Mouse (Mus musculus) olfactory bulb, adult 2 months (tissue): Measurements from ENCODE around the gene Impg1.

Experiments used
- CTCF ChIP-seq: fragments of 200-500 bp; IDR thresholded peaks from 2 replicates; pipeline ENCODE4 v1.5.1; 2012; ENCODE audit warnings: low read depth, mild to moderate bottlenecking, low read length, moderate library complexity; ENCODE audit not compliant: insufficient read depth
- POLR2A ChIP-seq: fragments of 200-500 bp; IDR thresholded peaks from 2 replicates; pipeline ENCODE4 v1.6.1; 2012; ENCODE audit warnings: mild to moderate bottlenecking, low read depth, low read length, moderate library complexity; ENCODE audit not compliant: insufficient read depth

GRCm38 (mm10) chr9:80382711-80383110 lies 82.6 kb downstream of the Impg1 start:
- no peak for TF ChIP-seq CTCF
- TF ChIP-seq POLR2A = no peak
